Mouse (Mus musculus) adrenal gland, postnatal 25 days (tissue): ENCODE results near the gene Olfr49. TPM values are rescaled to one million over a fixed set of nuclear protein-coding genes. Genes with fewer than 3 reads are reported as not detected.

Experiments
- DNase-seq: peaks from one replicate; pipeline ENCODE4 v3.0.0; 2021; ENCODE audit warnings: mixed read lengths
- total RNA-seq: library from RNA; stranded (reverse); gene quantifications from 2 replicates; pipeline ENCODE4 v1.2.3, GENCODE M21; 2021

Olfr49 gene
- total RNA-seq, 1 experiment from 2014 or later: not detected

- DNase-seq: no peak
Measured at GRCm38 (mm10) chr14:54261386-54261785, 23.4 kb downstream of the Olfr49 start.

GRCm38 (mm10) chr14:54260196-54260595 is 24.5 kb downstream of the Olfr49 start:
- peak; percentile 71 for DNase-seq

- no peak for DNase-seq
Measured at GRCm38 (mm10) chr14:54259722-54260085, 25.0 kb downstream of the Olfr49 start.

- DNase-seq: peak; percentile 99
Measured at GRCm38 (mm10) chr14:54259003-54259721, 25.6 kb downstream of the Olfr49 start.

GRCm38 (mm10) chr14:54258131-54258670 is 26.5 kb downstream of the Olfr49 start:
- no peak for DNase-seq

- DNase-seq: no peak
Measured at GRCm38 (mm10) chr14:54254670-54255202, 30.0 kb downstream of the Olfr49 start.

- DNase-seq: peak; percentile 97
Measured at GRCm38 (mm10) chr14:54253741-54254291, 30.9 kb downstream of the Olfr49 start, which contains the start of the genes Dad1 and Abhd4. Dad1 (minus strand) TSS chr14:54254104. Abhd4 (plus strand) TSS chr14:54254188.

GRCm38 (mm10) chr14:54250122-54250521 is 34.6 kb downstream of the Olfr49 start:
- no peak for DNase-seq

GRCm38 (mm10) chr14:54249326-54249725 is 35.4 kb downstream of the Olfr49 start:
- peak; percentile 40 for DNase-seq

GRCm38 (mm10) chr14:54246232-54246631 is 38.5 kb downstream of the Olfr49 start:
- DNase-seq: no peak

GRCm38 (mm10) chr14:54244183-54244582 is 40.6 kb downstream of the Olfr49 start:
- no peak for DNase-seq

GRCm38 (mm10) chr14:54240542-54240941 is 44.2 kb downstream of the Olfr49 start:
- no peak for DNase-seq

- peak; percentile 88 for DNase-seq
Measured at GRCm38 (mm10) chr14:54239002-54239736, 45.6 kb downstream of the Olfr49 start.

- peak; percentile 43 for DNase-seq
Measured at GRCm38 (mm10) chr14:54236881-54237280, 47.9 kb downstream of the Olfr49 start.

- DNase-seq: peak; percentile 51
Measured at GRCm38 (mm10) chr14:54235825-54236540, 48.8 kb downstream of the Olfr49 start.

GRCm38 (mm10) chr14:54234231-54235040 is 50.3 kb downstream of the Olfr49 start:
- DNase-seq: no peak

- no peak for DNase-seq
Measured at GRCm38 (mm10) chr14:54233559-54234143, 51.1 kb downstream of the Olfr49 start.

GRCm38 (mm10) chr14:54232811-54233558 is 51.8 kb downstream of the Olfr49 start:
- no peak for DNase-seq

GRCm38 (mm10) chr14:54232143-54232542 is 52.6 kb downstream of the Olfr49 start:
- DNase-seq: no peak
